Mouse (Mus musculus): ENCODE measurements around the gene Adgrf5. TPM values are rescaled to one million over a fixed set of nuclear protein-coding genes. Genes with fewer than 3 reads are reported as not detected.
"Not testable (repeated sequence)": the region's sequence is repeated elsewhere in the genome, so short reads cannot be mapped to it uniquely, and the experiment has no call there.

Gene Adgrf5
- polyA plus RNA-seq, 1 experiment, result not detected

- no peaks in the 10 kb centered on the region for H3K4me1 ChIP-seq (ENCODE audit: control insufficient read depth, insufficient read depth, low read length)
- TF ChIP-seq POLR2A (IDR thresholded peaks at IDR 0.05; ENCODE audit: insufficient read depth, low read depth, low read length), result no peak
- H3K4me3 ChIP-seq (ENCODE audit: insufficient read depth, low read depth, low read length), result no peak overlapping the region
- WGBS, result 42% methylated on average over 3 of the region's 3 CpGs
- no peak overlapping the region for H3K27ac ChIP-seq (ENCODE audit: insufficient read depth, low read depth, low read length)
Measured at GRCm38 (mm10) chr17:43470039-43470438, 109.8 kb downstream of the Adgrf5 start.

DNA sequence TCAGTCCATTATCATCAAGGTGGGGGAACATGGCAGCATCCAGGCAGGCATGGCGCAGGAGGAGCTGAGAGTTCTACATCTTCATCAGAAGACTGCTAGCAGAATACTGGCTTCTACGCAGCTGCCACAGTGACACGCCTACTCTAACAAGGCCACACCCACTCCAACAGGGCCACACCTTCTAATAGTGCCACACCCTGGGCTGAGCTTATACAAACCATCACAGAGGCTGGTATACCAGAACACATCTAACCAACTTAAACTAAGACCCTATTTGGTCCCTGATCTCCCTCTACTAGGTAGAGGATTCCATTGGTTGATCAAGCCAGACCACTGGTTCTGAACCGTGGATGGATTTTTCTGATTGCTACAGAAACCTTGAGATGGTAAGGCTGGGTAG lies 112.3 kb downstream of the Adgrf5 start:
- Histone ChIP-seq H3K4me3 (ENCODE audit: insufficient read depth, low read depth, low read length) (no peak overlapping the region), H3K27ac (ENCODE audit: insufficient read depth, low read depth, low read length) (no peak overlapping the region), H3K4me1 (ENCODE audit: control insufficient read depth, insufficient read depth, low read length) (no peaks in the 10 kb centered on the region)
- TF ChIP-seq CTCF (IDR thresholded peaks at IDR 0.05; ENCODE audit: insufficient read depth, low read depth, low read length) (no peak), POLR2A (IDR thresholded peaks at IDR 0.05; ENCODE audit: insufficient read depth, low read depth, low read length) (no peak)
- WGBS, result 92% methylated on average over 4 of the region's 4 CpGs

- TF ChIP-seq POLR2A (IDR thresholded peaks at IDR 0.05; ENCODE audit: insufficient read depth, low read depth, low read length) (no peak), CTCF (IDR thresholded peaks at IDR 0.05; ENCODE audit: insufficient read depth, low read depth, low read length) (no peak)
- 96% methylated on average over 16 of the region's 16 CpGs for whole genome bisulfite sequencing
- Histone ChIP-seq H3K4me3 (ENCODE audit: insufficient read depth, low read depth, low read length) (no peak overlapping the region), H3K4me1 (ENCODE audit: control insufficient read depth, insufficient read depth, low read length) (no peaks in the 10 kb centered on the region), H3K27ac (ENCODE audit: insufficient read depth, low read depth, low read length) (no peak overlapping the region)
Measured at GRCm38 (mm10) chr17:43474775-43475174, 114.5 kb downstream of the Adgrf5 start.

GRCm38 (mm10) chr17:43477621-43478020 lies 117.4 kb downstream of the Adgrf5 start:
- no peak for TF ChIP-seq CTCF (IDR thresholded peaks at IDR 0.05; ENCODE audit: insufficient read depth, low read depth, low read length)
- no peak for TF ChIP-seq POLR2A (IDR thresholded peaks at IDR 0.05; ENCODE audit: insufficient read depth, low read depth, low read length)
- H3K27ac ChIP-seq (ENCODE audit: insufficient read depth, low read depth, low read length), result no peak overlapping the region
- H3K4me1 ChIP-seq (ENCODE audit: control insufficient read depth, insufficient read depth, low read length), result no peaks in the 10 kb centered on the region
- no peak overlapping the region for H3K4me3 ChIP-seq (ENCODE audit: insufficient read depth, low read depth, low read length)

DNA sequence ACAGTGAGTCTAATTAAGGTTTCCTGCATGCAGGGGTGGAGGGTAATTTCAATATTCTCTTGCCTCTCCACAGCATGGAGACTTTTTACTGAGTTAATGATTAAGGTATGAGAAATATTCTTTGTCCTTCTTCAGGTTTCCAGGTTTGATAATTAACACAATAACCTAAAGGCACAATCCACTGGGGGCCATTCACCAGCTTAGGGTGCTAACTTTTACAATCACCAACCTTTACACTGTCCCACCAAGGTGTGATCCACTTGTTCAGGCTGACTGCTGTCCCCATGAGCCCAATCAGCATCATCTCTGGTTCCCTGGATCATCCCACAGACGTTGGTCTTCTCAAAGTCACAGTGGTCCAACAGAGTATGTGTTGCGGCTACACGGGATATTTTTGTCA lies 125.7 kb downstream of the Adgrf5 start:
- no peak overlapping the region for H3K4me3 ChIP-seq (ENCODE audit: insufficient read depth, low read depth, low read length)
- TF ChIP-seq POLR2A (IDR thresholded peaks at IDR 0.05; ENCODE audit: insufficient read depth, low read depth, low read length) (no peak), CTCF (IDR thresholded peaks at IDR 0.05; ENCODE audit: insufficient read depth, low read depth, low read length) (no peak)
- no peak overlapping the region for H3K27ac ChIP-seq (ENCODE audit: insufficient read depth, low read depth, low read length)
- 87% methylated on average over 3 of the region's 3 CpGs for WGBS
- no peaks in the 10 kb centered on the region for H3K4me1 ChIP-seq (ENCODE audit: control insufficient read depth, insufficient read depth, low read length)

DNA sequence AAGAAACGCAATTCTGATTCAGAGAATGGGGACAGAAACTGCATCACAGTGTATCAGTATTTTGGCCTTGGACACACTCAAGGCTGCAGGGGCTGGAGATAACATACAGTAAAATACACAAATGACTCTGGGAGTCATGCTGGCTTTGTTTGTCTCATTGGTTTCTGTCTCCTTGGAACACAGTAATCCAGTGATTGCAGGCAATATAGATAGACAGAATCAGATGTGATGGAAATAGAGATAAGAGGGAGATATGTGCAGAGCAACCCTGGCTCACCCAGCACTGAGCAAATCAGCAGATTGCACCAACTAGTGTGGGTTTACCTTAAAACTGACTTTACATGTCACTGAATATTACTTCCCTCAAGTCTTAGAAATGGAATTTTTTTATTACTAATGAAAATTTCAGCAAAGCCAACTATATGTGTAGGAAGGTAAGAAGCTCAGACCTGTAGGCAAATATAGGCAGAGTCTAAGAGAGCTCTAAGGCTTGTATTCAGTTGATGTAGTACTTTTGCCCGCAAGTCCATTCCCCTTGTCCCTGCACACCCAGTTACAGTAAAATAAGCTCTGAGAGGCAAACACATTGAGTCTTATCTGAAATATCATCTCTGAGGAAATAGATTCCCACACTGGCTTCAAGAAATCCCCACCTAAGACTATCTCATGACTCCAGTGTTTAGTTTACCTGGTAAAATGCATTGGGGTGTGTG lies 128.3 kb downstream of the Adgrf5 start:
- WGBS, result 93% methylated on average over 2 of the region's 2 CpGs
- TF ChIP-seq POLR2A (IDR thresholded peaks at IDR 0.05; ENCODE audit: insufficient read depth, low read depth, low read length) (no peak), CTCF (IDR thresholded peaks at IDR 0.05; ENCODE audit: insufficient read depth, low read depth, low read length) (no peak)

GRCm38 (mm10) chr17:43490371-43490770 lies 130.1 kb downstream of the Adgrf5 start:
- not testable (repeated sequence) for H3K4me1 ChIP-seq (ENCODE audit: control insufficient read depth, insufficient read depth, low read length); H3K27ac ChIP-seq (ENCODE audit: insufficient read depth, low read depth, low read length); H3K4me3 ChIP-seq (ENCODE audit: insufficient read depth, low read depth, low read length)
- 89% methylated on average over 10 of the region's 10 CpGs for WGBS

More for the DNA sequence above, 128.3 kb downstream of the Adgrf5 start:
- Histone ChIP-seq H3K4me1 (ENCODE audit: control insufficient read depth, insufficient read depth, low read length) (no peaks in the 10 kb centered on the region), H3K4me3 (ENCODE audit: insufficient read depth, low read depth, low read length) (no peak overlapping the region), H3K27ac (ENCODE audit: insufficient read depth, low read depth, low read length) (no peak overlapping the region)

- 89% methylated on average over 5 of the region's 5 CpGs for WGBS
- Histone ChIP-seq H3K4me3 (ENCODE audit: insufficient read depth, low read depth, low read length) (no peak overlapping the region), H3K4me1 (ENCODE audit: control insufficient read depth, insufficient read depth, low read length) (no peaks in the 10 kb centered on the region), H3K27ac (ENCODE audit: insufficient read depth, low read depth, low read length) (no peak overlapping the region)
- TF ChIP-seq CTCF (IDR thresholded peaks at IDR 0.05; ENCODE audit: insufficient read depth, low read depth, low read length) (no peak), POLR2A (IDR thresholded peaks at IDR 0.05; ENCODE audit: insufficient read depth, low read depth, low read length) (no peak)
Measured at GRCm38 (mm10) chr17:43495502-43495901, 135.3 kb downstream of the Adgrf5 start.

- 70% methylated on average over 4 of the region's 4 CpGs for WGBS
- no peak overlapping the region for H3K27ac ChIP-seq (ENCODE audit: insufficient read depth, low read depth, low read length)
- H3K4me1 ChIP-seq (ENCODE audit: control insufficient read depth, insufficient read depth, low read length), result no peaks in the 10 kb centered on the region
- TF ChIP-seq CTCF (IDR thresholded peaks at IDR 0.05; ENCODE audit: insufficient read depth, low read depth, low read length) (no peak), POLR2A (IDR thresholded peaks at IDR 0.05; ENCODE audit: insufficient read depth, low read depth, low read length) (no peak)
- H3K4me3 ChIP-seq (ENCODE audit: insufficient read depth, low read depth, low read length), result no peak overlapping the region
Measured at GRCm38 (mm10) chr17:43497521-43497920, 137.3 kb downstream of the Adgrf5 start.

GRCm38 (mm10) chr17:43500513-43500912 lies 140.3 kb downstream of the Adgrf5 start:
- WGBS, result 82% methylated on average over 1 of the region's 1 CpGs
- Histone ChIP-seq H3K4me1 (ENCODE audit: control insufficient read depth, insufficient read depth, low read length) (no peaks in the 10 kb centered on the region), H3K27ac (ENCODE audit: insufficient read depth, low read depth, low read length) (no peak overlapping the region), H3K4me3 (ENCODE audit: insufficient read depth, low read depth, low read length) (no peak overlapping the region)
- no peak for TF ChIP-seq CTCF (IDR thresholded peaks at IDR 0.05; ENCODE audit: insufficient read depth, low read depth, low read length)

Measured in olfactory bulb, adult 2 months (tissue).